Mouse (Mus musculus): ENCODE measurements around the gene Gm30191.
"Not testable (repeated sequence)": the region's sequence is repeated elsewhere in the genome, so short reads cannot be mapped to it uniquely, and the experiment has no call there.

The Gm30191 gene

GRCm38 (mm10) chr4:134252131-134252910 lies 5.6 kb downstream of the Gm30191 start:
- no peak for DNase-seq (ENCODE audit: low read depth, low spot score)

- no peak for DNase-seq (ENCODE audit: low read depth, low spot score)
These were observed 6.4 kb downstream of the Gm30191 start for GRCm38 (mm10) chr4:134252911-134253721.

DNA sequence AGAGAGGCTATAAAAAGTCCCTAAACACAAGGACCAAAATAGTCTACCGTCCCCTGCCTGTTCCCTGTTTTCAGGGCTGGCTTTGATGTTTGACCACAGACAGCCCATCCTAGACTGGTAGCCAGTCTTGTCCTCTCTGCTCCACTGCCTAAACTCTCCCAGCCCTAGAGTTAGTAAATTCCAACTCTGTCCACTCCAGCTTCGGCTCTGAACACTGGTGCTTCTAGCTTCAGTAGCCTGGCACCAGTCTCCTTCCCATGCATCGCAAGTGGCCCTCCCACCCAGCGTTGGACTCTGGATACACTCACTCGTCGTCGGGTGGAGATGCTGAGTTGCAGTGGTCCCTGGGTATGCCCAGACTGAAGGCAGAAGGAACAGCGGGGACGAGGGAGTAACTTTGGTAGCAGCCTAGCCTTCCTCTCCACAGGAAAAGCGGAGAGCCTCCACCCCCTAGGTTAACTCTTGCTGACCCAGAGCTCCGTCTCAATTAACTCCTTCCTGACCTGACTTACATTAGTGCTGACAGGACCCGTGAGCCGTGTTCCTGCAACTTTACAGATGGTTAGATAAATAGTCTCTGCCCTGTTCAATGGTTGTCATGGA lies 7.1 kb downstream of the Gm30191 start, which contains the start of gene Grrp1:
Gene Grrp1 (minus strand): TSS at position 385 of the 603 bp plus-strand sequence.
- no peak for DNase-seq (ENCODE audit: low read depth, low spot score)

- DNase-seq (ENCODE audit: low read depth, low spot score), result no peak
These were observed 8.1 kb downstream of the Gm30191 start for GRCm38 (mm10) chr4:134254835-134255234.

- no peak for DNase-seq (ENCODE audit: low read depth, low spot score)
These were observed 9.1 kb downstream of the Gm30191 start for GRCm38 (mm10) chr4:134255854-134256253.

- no peak for DNase-seq (ENCODE audit: low read depth, low spot score)
These were observed 9.9 kb downstream of the Gm30191 start for GRCm38 (mm10) chr4:134256407-134257197.

DNA sequence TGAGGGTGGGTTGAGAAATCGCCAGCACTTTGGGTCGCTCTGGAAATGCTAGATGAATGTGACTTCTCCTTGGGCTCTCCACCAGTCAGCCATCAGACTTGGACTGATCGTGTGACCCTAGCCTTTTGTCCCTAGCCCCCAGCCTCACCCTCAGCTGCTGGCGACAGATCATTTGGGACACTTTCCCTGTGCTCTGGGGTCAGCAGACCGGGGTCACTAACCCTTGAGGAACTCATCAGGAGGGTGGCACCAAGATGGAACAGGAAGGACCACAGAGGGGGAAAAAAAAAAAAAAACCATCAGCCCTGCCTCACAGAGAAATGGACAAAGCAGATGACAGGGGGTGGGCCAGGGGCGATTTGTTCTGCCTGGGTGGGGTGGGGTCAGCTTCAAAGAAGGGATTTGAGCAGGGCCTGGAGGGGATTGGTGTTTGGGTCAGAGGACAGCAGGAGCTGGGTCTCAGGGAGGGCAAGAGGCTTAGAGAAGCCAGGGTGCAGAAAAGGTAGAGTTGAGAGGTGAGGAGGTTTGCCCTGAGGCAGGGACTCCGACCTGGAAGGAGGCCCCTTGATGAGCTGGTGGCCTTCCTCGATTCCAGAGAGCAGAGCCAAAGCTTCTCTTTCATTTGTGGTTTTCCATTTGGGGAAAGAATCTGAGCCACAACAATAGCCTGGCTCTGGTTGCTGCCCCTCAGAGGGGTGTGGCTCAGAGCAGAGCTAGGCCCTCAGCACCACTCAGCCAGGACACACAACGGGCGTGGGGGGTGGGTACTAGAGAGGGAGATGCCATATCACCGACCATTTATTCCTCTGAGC lies 10.7 kb downstream of the Gm30191 start:
- no peak for DNase-seq (ENCODE audit: low read depth, low spot score)

- DNase-seq (ENCODE audit: low read depth, low spot score), result no peak
These were observed 11.6 kb downstream of the Gm30191 start for GRCm38 (mm10) chr4:134258354-134258753.

DNA sequence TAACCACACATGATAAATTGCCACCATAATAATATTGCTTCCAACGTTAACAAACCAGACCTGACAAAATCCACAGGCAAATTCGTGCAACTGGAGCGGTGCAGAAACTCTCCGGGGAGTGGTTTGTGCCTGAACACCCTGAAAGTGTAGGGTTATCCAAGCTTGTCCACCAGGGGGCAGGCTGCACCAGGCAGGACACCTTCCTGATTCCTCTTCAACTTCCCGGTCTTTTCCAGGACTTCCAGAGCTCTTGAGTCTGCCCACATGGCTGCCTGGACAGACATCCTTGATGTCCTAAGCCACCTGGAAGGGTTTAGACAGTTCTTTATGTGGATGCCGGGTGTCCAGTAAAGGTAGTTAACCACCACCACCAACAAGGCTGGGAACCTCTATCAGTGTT lies 16.5 kb downstream of the Gm30191 start:
- no peak for DNase-seq (ENCODE audit: low read depth, low spot score)

- no peak for DNase-seq (ENCODE audit: low read depth, low spot score)
These were observed 19.3 kb downstream of the Gm30191 start for GRCm38 (mm10) chr4:134265860-134266585.

- DNase-seq (ENCODE audit: low read depth, low spot score), result no peak
These were observed 21.4 kb downstream of the Gm30191 start for GRCm38 (mm10) chr4:134268102-134268655.

DNA sequence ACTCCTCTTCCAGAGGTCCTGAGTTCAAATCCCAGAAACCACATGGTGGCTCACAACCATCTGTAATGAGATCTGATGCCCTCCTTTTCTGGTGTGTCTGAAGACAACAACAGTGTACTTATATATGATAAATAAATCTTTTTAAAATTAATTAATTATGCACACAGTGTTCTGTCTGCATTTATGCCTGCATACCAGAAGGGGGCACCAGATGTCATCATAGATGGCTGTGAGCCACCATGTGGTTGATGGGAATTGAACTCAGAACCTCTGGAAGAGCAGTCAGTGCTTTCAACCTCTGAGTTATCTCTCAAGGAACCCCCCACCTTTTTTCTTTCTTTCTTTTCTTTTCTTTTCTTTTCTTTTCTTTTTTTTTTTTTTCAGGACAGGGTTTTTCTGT lies 22.9 kb downstream of the Gm30191 start:
- DNase-seq (ENCODE audit: low read depth, low spot score), result not testable (repeated sequence)

DNA sequence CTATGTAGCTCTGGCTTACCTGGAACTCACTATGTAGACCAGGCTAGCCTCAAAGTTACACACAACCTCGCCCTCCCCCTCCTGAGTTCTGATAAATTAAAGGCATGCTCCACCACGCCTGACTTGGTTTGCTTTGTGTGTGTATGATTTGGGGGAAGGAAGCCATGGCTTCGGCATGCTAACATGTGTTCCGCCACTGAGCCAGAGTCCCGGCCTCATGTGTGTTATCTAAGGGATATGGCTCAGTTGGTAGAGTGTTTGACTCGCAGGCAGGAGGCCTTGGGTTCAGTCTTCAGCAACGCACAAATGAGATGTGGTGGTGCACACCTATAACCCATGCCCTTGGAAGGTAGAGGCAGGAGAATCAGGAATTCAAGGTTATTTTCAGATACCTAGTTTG lies 25.2 kb downstream of the Gm30191 start:
- DNase-seq (ENCODE audit: low read depth, low spot score), result no peak

DNA sequence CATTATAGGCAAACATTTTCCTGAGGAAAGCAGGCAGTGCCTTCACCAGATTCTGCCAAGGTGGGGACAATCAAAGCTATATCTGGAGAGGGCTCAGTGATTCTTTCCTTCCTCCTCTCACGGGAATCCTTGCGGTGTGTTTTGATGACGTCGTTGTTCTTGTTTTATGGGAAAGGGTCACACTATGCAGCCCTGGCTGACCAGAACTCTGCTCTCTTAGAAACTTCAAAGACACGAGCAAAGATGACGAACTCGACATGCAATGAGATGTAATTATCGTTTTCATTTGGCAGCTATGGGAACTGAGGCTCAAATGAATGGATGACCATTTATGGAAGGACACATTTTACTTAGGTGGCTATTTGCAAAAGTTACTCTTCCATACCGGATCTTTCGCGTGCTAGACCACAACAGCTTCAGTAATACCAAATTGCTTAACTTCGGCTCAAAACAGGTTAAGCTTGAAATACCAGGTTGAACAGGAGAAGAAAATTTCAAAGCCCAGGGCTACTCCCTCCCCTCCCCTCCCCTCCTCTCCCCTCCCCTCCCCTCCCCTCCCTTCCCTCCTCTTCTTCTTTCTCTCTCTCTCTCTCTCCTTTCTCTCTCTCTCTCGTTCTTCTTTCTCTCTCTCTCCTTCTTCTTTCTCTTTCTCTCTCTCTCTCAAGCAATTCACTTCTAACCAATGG lies 26.1 kb downstream of the Gm30191 start:
- no peak for DNase-seq (ENCODE audit: low read depth, low spot score)

GRCm38 (mm10) chr4:134273417-134274345 lies 26.9 kb downstream of the Gm30191 start:
- no peak for DNase-seq (ENCODE audit: low read depth, low spot score)

- no peak for DNase-seq (ENCODE audit: low read depth, low spot score)
These were observed 38.2 kb downstream of the Gm30191 start for GRCm38 (mm10) chr4:134284942-134285341.

DNA sequence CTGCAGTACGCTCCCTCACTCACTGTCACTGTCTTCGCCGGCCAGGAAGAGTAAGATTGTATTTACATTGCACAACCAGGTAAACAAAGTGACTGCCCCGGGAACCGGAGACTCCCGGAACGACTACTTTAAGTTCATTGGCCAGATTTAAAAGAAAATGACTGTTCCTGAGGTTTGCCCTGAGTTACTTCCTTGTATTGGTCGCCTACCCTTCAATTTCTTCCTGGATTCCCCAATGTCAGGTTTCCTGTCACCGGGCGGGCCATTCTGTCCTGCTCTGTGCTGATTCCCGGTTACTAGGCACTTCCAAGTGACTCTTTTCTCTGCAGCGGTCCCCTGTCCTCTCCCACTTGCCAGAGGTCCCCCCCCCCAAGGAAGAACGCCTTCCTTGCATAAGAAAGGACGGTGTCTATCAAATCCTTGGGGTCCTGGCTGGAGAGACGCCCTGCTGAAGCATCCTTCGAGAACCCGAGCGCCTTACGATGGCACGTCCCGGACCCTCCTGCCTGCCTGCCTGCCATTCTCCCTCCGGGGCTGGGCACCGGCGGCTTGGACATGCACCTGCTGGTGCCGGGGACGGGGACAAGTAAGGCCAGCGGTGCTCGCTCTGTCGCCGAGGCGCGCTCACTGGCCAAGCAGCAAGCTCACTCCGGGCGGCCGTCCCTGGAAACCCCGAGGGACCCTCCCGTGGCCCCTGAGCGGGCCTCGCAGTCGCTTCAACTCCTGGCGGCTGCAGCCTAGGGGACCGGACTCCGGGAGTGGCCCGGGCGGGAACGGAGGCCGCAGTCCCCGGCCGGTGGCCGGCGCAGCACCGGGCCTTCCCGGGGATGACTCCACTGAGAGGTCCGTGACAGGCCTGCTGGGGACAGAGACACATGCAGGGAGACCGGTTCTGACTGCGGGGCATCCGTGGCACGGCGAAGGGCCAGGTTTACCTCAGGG lies 39.8 kb downstream of the Gm30191 start:
- DNase-seq (ENCODE audit: low read depth, low spot score), result no peak
